Mouse (Mus musculus) NIH3T3 (cell line): ENCODE data around the gene Olfr164.
A peak's percentile ranks its signal among the peaks of the same experiment; 100 is the strongest.

Experiments used
- DNase-seq: peaks from one replicate; pipeline ENCODE4 v3.0.0-alpha.2; 2012; ENCODE audit warnings: low read depth

The Olfr164 gene

DNA sequence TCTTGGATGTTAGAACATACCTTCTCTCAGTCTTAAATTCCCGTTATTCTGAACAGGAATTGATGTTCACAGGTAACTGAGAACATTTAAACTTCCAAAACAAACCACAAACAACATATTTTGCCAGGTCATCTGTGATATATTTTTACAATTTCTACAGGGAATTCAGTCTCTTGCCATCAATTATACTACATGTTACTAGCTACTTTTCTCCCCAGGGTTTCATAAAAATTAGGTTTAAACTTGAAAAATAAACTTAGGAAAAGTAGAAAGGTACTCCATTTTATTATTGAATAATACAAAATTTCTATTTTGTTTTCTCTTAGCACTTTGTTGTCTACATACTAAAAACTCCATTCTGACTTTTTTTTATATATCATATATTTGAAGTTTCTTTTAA lies at the start of gene Olfr164:
Gene Olfr164, minus strand, starts transcription at position 101 of the 400 bp plus-strand sequence.
- DNase-seq = no peak

DNA sequence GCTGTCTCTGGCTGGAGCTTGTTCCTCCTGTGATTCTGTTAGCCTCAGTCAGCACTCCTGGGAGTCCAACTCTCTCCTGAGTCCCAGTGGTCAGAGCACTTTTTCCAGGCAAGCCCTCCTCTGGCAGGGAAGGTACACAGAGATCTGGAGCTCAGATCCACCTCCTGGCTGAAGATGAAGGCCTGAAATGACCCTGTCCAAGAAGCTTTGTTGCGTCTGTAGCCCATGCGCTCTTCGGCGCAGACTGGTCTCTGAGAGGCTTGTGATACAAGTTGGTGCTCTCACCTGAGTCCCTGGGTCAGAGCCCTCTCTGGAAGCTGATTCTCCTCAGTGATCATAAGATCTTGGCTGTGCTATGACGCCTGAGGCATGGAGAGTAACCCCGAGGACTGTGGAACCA lies 35.2 kb upstream of the Olfr164 start:
- DNase-seq = no peak

DNA sequence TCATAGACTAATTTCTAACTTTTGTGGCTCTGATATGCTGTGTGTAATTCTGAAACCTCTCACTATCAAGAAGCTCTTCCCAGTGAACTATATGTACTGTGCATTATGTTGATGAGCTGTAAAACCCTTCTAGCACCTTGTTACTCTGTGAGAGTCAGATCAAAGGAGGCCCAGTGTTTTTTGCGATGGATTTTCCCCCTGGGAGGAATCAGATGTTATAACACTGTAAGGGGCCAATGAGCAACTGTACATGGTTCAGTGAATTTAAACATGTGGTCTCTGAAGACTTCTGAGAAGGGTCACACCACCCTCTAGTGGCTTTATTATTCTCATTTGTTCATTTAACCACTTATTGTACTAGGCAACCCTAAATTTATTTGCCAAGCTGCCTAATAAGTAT lies 50.6 kb downstream of the Olfr164 start:
- peak; percentile 10 for DNase-seq

DNA sequence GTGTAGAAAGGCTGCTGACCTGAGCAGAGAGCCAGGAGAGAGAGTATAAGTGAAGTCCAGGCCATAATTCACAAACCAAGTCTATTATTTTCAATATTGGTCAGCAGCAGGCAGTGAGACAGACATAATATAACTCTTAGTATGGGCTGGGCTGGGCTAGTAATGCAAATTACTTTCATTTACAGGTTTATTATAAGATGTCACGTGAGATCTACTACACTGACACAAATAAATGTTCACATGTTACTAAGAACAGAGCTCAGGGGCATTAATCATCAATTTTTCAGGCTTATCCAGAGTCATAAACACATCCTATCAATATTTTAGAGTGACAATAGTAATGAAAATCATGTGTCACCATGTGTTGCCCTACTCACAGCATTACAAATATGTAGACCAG lies 53.1 kb downstream of the Olfr164 start:
- DNase-seq = no peak

DNA sequence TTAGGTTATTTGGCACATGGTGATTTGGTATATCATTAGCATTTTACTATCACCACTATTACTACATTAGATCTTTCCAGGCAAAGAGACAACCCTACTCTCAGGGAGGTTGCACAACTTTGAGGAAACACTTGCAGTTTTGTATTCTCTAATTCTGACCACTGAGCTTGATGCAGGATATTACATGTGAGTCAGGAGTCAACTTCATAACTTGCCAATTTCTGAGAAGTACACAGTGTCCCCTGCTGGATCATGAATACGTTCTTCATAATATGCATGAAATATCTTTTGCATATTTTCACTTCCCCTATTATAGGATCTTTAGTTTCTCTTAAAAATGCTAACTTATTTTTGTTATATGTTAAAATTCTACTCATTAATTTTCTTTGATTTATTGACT lies 68.0 kb downstream of the Olfr164 start:
- no peak for DNase-seq

DNA sequence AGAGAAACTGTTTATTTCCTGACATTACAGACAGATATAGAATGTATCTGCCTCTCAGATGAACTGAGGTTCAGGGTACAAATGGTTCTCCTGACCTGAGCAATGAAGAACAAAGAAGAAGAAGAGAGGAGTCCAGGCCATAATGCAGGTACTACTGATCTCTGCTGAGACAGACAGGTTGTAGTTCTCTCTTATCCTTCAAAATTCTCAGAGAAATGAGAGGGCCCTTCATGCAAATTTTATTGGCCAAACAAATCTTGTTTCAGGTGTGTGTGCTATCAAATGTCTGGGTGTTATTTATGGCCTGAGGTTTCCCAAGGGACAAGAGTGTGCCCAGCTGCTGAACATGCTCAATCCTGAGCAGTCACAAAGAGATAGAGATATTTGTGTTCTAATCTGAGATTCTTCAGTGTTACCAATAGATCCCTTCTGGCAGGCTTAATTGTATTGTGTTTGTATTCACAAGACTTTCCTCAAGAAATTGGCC lies 72.3 kb downstream of the Olfr164 start:
- DNase-seq = no peak

DNA sequence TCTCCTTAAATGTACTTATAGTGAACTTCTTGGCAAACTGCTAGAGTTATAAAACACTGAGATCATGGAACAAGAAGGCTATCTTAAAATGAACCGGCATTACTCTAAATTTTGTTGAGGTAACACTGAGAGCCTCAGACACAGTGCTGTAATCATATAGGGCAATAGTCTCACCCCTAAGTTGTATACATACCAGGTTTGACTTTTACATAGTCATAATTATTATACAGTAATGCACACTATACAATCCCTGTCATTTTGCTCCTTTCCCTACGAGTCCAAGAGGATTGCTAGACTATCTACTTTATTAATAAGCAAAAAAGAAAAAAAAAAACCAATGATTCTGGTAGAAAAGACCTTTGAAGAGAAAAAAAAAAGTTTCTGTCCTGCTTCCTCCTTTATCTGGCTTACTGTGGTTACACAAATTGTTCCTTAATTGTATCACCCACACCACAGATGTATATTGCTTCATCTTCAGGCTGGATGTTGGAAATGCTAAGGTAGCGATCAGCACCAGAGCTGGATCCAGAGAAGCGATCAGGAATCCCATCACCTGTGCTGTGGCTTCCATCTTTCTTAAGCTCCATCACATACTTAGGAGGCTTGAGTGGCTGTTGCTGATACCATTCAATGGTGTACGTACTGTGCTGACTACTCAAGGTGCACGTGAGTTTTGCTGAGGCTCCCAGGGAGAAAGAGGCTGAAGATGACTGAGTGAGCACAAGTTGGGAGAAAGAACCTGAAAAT lies 72.9 kb downstream of the Olfr164 start:
- DNase-seq = no peak

DNA sequence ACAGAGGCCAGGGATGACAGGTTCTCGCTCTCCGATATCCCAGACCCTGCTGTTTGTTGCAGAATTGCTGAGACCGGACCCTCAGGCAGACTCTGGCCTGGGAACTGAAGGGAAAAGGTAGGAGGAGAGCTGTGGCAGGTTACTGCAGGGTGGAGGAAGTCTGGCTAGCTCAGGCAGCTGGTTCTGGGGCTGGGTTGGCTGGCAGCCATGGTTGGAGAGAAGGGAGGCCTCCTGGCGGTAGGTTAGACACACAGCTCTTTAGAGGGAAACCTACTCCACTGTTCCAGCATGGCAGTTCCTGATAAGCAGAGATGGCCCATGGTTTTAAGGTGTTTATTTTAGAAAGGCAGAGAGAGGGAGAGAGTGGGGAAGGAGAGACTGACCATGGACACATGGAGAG lies 77.1 kb downstream of the Olfr164 start:
- peak; percentile 17 for DNase-seq
